Mouse (Mus musculus) kidney, adult 2 months (tissue): ENCODE results near the gene Rap1a.
"Not testable (repeated sequence)": the region's sequence is repeated elsewhere in the genome, so short reads cannot be mapped to it uniquely, and the experiment has no call there.

Experiments used
- CTCF ChIP-seq: fragments of 200-500 bp; conservative IDR thresholded peaks from 2 replicates; pipeline ENCODE4 v1.5.1; 2011; ENCODE audit warnings: low read depth, mild to moderate bottlenecking, control low read depth, low read length, moderate library complexity, mixed read lengths; ENCODE audit not compliant: insufficient read depth, insufficient read length
- POLR2A ChIP-seq: fragments of 200-500 bp; IDR thresholded peaks from one replicate; pipeline ENCODE4 v1.6.1; 2011; ENCODE audit warnings: low read depth, low read length, control low read depth

DNA sequence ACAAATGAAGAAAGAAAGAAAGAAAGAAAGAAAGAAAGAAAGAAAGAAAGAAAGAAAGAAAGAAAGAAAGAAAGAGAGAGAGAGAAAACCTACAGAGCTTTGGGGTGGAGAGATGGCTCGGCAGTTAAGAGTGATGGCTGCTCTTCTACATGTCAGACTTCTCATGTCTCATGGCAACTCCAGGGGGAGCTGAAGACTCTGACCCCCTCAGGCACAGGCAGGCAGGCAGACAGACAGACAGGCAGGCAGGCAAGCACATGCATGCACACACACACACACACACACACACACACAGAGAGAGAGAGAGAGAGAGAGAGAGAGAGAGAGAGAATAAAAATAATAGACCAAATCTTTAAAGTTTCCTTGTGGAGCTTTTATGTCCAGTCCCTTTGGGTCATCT is 100.3 kb downstream of the Rap1a start:
- TF ChIP-seq CTCF, POLR2A: not testable (repeated sequence)
